Mouse (Mus musculus): ENCODE results near the gene Grwd1. TPM values are rescaled to one million over a fixed set of nuclear protein-coding genes. Genes with fewer than 3 reads are reported as not detected.
"Not testable (repeated sequence)": the region's sequence is repeated elsewhere in the genome, so short reads cannot be mapped to it uniquely, and the experiment has no call there.

Gene Grwd1
- polyA plus RNA-seq (2012; rRNA removed) = 23.4 and 25.5 TPM in 2 replicates

- peak; percentile 12; the same call in 1 of the 2 replicates for TF ChIP-seq POLR2A (IDR thresholded peaks at IDR 0.05; ENCODE audit: borderline replicate concordance, extremely low read depth, insufficient read depth, insufficient read length, poor library complexity, severe bottlenecking)
- no peak for TF ChIP-seq CTCF (IDR thresholded peaks at IDR 0.05; ENCODE audit: borderline replicate concordance, extremely low read depth, insufficient read depth, insufficient read length)
Observed at GRCm38 (mm10) chr7:45830427-45831127, at the start of gene Grwd1. Gene Grwd1 (minus strand): TSS chr7:45830944.

GRCm38 (mm10) chr7:45880531-45880930 is 49.8 kb upstream of the Grwd1 start:
- no peak for TF ChIP-seq CTCF (IDR thresholded peaks at IDR 0.05; ENCODE audit: borderline replicate concordance, extremely low read depth, insufficient read depth, insufficient read length)
- TF ChIP-seq POLR2A (IDR thresholded peaks at IDR 0.05; ENCODE audit: borderline replicate concordance, extremely low read depth, insufficient read depth, insufficient read length, poor library complexity, severe bottlenecking) = no peak
- no peak for DNase-seq (ENCODE audit: low read depth)

More at GRCm38 (mm10) chr7:45830427-45831127, at the start of gene Grwd1:
- peak; percentile 98 for DNase-seq (ENCODE audit: low read depth)

- not testable (repeated sequence) for DNase-seq (ENCODE audit: low read depth)
Observed at GRCm38 (mm10) chr7:45878278-45878677, 47.5 kb upstream of the Grwd1 start, which contains the start of gene Grin2d. Gene Grin2d (minus strand): TSS chr7:45878378.

GRCm38 (mm10) chr7:45876895-45877294 is 46.2 kb upstream of the Grwd1 start:
- no peak for DNase-seq (ENCODE audit: low read depth)
- TF ChIP-seq POLR2A (IDR thresholded peaks at IDR 0.05; ENCODE audit: borderline replicate concordance, extremely low read depth, insufficient read depth, insufficient read length, poor library complexity, severe bottlenecking) (no peak), CTCF (IDR thresholded peaks at IDR 0.05; ENCODE audit: borderline replicate concordance, extremely low read depth, insufficient read depth, insufficient read length) (no peak)

GRCm38 (mm10) chr7:45873061-45873947 is 42.6 kb upstream of the Grwd1 start:
- TF ChIP-seq CTCF (IDR thresholded peaks at IDR 0.05; ENCODE audit: borderline replicate concordance, extremely low read depth, insufficient read depth, insufficient read length) (peak; percentile 32; the same call in 1 of the 2 replicates), POLR2A (IDR thresholded peaks at IDR 0.05; ENCODE audit: borderline replicate concordance, extremely low read depth, insufficient read depth, insufficient read length, poor library complexity, severe bottlenecking) (no peak)
- peak; percentile 59 for DNase-seq (ENCODE audit: low read depth)

- peak; percentile 100 for TF ChIP-seq CTCF (IDR thresholded peaks at IDR 0.05; ENCODE audit: borderline replicate concordance, extremely low read depth, insufficient read depth, insufficient read length)
- peak; percentile 29; the same call in 1 of the 2 replicates for TF ChIP-seq POLR2A (IDR thresholded peaks at IDR 0.05; ENCODE audit: borderline replicate concordance, extremely low read depth, insufficient read depth, insufficient read length, poor library complexity, severe bottlenecking)
- peak; percentile 94 for DNase-seq (ENCODE audit: low read depth)
Observed at GRCm38 (mm10) chr7:45872624-45873023, 41.9 kb upstream of the Grwd1 start, which contains the start of gene Kdelr1. Gene Kdelr1 (plus strand): TSS chr7:45872772.

GRCm38 (mm10) chr7:45870282-45871058 is 39.7 kb upstream of the Grwd1 start:
- peak; percentile 41 for DNase-seq (ENCODE audit: low read depth)
- TF ChIP-seq POLR2A (IDR thresholded peaks at IDR 0.05; ENCODE audit: borderline replicate concordance, extremely low read depth, insufficient read depth, insufficient read length, poor library complexity, severe bottlenecking) = no peak
- no peak for TF ChIP-seq CTCF (IDR thresholded peaks at IDR 0.05; ENCODE audit: borderline replicate concordance, extremely low read depth, insufficient read depth, insufficient read length)

- no peak for DNase-seq (ENCODE audit: low read depth)
- no peak for TF ChIP-seq POLR2A (IDR thresholded peaks at IDR 0.05; ENCODE audit: borderline replicate concordance, extremely low read depth, insufficient read depth, insufficient read length, poor library complexity, severe bottlenecking)
- TF ChIP-seq CTCF (IDR thresholded peaks at IDR 0.05; ENCODE audit: borderline replicate concordance, extremely low read depth, insufficient read depth, insufficient read length) = no peak
Observed at GRCm38 (mm10) chr7:45869787-45870186, 39.0 kb upstream of the Grwd1 start.

- peak; percentile 14 for DNase-seq (ENCODE audit: low read depth)
- TF ChIP-seq POLR2A (IDR thresholded peaks at IDR 0.05; ENCODE audit: borderline replicate concordance, extremely low read depth, insufficient read depth, insufficient read length, poor library complexity, severe bottlenecking) (no peak), CTCF (IDR thresholded peaks at IDR 0.05; ENCODE audit: borderline replicate concordance, extremely low read depth, insufficient read depth, insufficient read length) (no peak)
Observed at GRCm38 (mm10) chr7:45869107-45869670, 38.4 kb upstream of the Grwd1 start.

GRCm38 (mm10) chr7:45867871-45868270 is 37.1 kb upstream of the Grwd1 start:
- peak; percentile 64 for DNase-seq (ENCODE audit: low read depth)
- TF ChIP-seq CTCF (IDR thresholded peaks at IDR 0.05; ENCODE audit: borderline replicate concordance, extremely low read depth, insufficient read depth, insufficient read length) = no peak
- TF ChIP-seq POLR2A (IDR thresholded peaks at IDR 0.05; ENCODE audit: borderline replicate concordance, extremely low read depth, insufficient read depth, insufficient read length, poor library complexity, severe bottlenecking) = no peak

All from brain, embryonic 14.5 days (tissue).